Mouse (Mus musculus) MEL (cell line): Measurements from ENCODE around the gene Tmed2. TPM values are rescaled to one million over a fixed set of nuclear protein-coding genes. Genes with fewer than 3 reads are reported as not detected.

Experiments used
- DNase-seq: peaks from one replicate; pipeline ENCODE4 v3.0.0; 2011; ENCODE audit warnings: low read depth, low spot score
- H3K27ac ChIP-seq: 2 replicates; pipeline ENCODE4 v1.5.1; 2012; ENCODE audit warnings: low read depth, mild to moderate bottlenecking, control low read depth, low read length, moderate library complexity; ENCODE audit not compliant: control insufficient read depth
- H3K27me3 ChIP-seq, 2 experiments: fragments of 150-350 bp in 1 of 2; sonication (generic) in 1 of 2; 2 replicates each; pipeline ENCODE4 v1.6.1; 2012; ENCODE audit warnings: low read length in 2 of 2, mild to moderate bottlenecking in 2 of 2, improper control_type of control experiment in 1 of 2, moderate library complexity in 1 of 2; ENCODE audit not compliant: insufficient read depth in 2 of 2, control insufficient read depth in 1 of 2
- H3K36me3 ChIP-seq, 2 experiments: 2 replicates each; pipeline ENCODE4 v1.6.1; 2012 to 2014; ENCODE audit warnings: low read length in 2 of 2, improper control_type of control experiment in 1 of 2, inconsistent platforms in 1 of 2, mild to moderate bottlenecking in 1 of 2; ENCODE audit not compliant: insufficient read depth in 2 of 2, control insufficient read depth in 1 of 2
- H3K4me1 ChIP-seq, 2 experiments: fragments of 150-350 bp in 1 of 2; sonication (generic) in 1 of 2; 2 replicates each; pipeline ENCODE4 v1.6.1; 2012; ENCODE audit warnings: low read length in 2 of 2, improper control_type of control experiment in 1 of 2, mild to moderate bottlenecking in 1 of 2; ENCODE audit not compliant: insufficient read depth in 2 of 2, control insufficient read depth in 1 of 2
- H3K4me3 ChIP-seq, 2 experiments: fragments of 150-350 bp in 1 of 2; sonication (generic) in 1 of 2; 2 replicates each; pipeline ENCODE4 v1.5.1; 2012; ENCODE audit warnings: low read depth in 2 of 2, low read length in 2 of 2, mild to moderate bottlenecking in 2 of 2, moderate library complexity in 2 of 2, control low read depth in 1 of 2, improper control_type of control experiment in 1 of 2; ENCODE audit not compliant: control insufficient read depth in 1 of 2, insufficient read depth in 1 of 2
- H3K79me2 ChIP-seq: 2 replicates; pipeline ENCODE4 v1.6.1; 2012; ENCODE audit warnings: mild to moderate bottlenecking, low read length, moderate library complexity; ENCODE audit not compliant: control insufficient read depth, poor library complexity, insufficient read depth
- H3K9ac ChIP-seq: 2 replicates; pipeline ENCODE4 v1.6.1; 2012; ENCODE audit warnings: low read depth, mild to moderate bottlenecking, control low read depth, low read length, moderate library complexity; ENCODE audit not compliant: control insufficient read depth, poor library complexity, severe bottlenecking
- H3K9me3 ChIP-seq: fragments of 150-350 bp; sonication (generic); replicated peaks from 2 replicates; pipeline ENCODE4 v1.6.1; 2012; ENCODE audit warnings: mild to moderate bottlenecking, low read length, improper control_type of control experiment, moderate library complexity; ENCODE audit not compliant: insufficient read depth
- BHLHE40 ChIP-seq: IDR thresholded peaks from 2 replicates; pipeline ENCODE4 v1.6.1; 2012; ENCODE audit warnings: low read depth, mild to moderate bottlenecking, inconsistent platforms, low read length, improper control_type of control experiment, borderline replicate concordance
- CHD2 ChIP-seq: IDR thresholded peaks from 2 replicates; pipeline ENCODE4 v1.6.1; 2011; ENCODE audit warnings: low read length, improper control_type of control experiment
- CTCF ChIP-seq, 3 experiments: IDR thresholded peaks in 2 of 3; conservative IDR thresholded peaks in 1 of 3; 2 replicates each; pipeline ENCODE4 v1.5.1; 2011 to 2012; ENCODE audit warnings: low read length in 3 of 3, low read depth in 2 of 3, mild to moderate bottlenecking in 2 of 3, improper control_type of control experiment in 1 of 3, inconsistent platforms in 1 of 3, mixed read lengths in 1 of 3, moderate library complexity in 1 of 3; ENCODE audit not compliant: control insufficient read depth in 1 of 3, insufficient read depth in 1 of 3, poor library complexity in 1 of 3, severe bottlenecking in 1 of 3
- E2F4 ChIP-seq: IDR thresholded peaks from 2 replicates; pipeline ENCODE4 v1.6.1; 2011; ENCODE audit warnings: low read depth, low read length, improper control_type of control experiment, borderline replicate concordance
- ETS1 ChIP-seq: IDR thresholded peaks from 2 replicates; pipeline ENCODE4 v1.6.1; 2012; ENCODE audit warnings: low read depth, mild to moderate bottlenecking, inconsistent platforms, low read length, improper control_type of control experiment, moderate library complexity
- KAT2A ChIP-seq: conservative IDR thresholded peaks from 2 replicates; pipeline ENCODE4 v1.6.1; 2012; ENCODE audit warnings: low read depth, low read length, improper control_type of control experiment, inconsistent platforms
- MAX ChIP-seq: IDR thresholded peaks from 2 replicates; pipeline ENCODE4 v1.6.1; 2011; ENCODE audit warnings: low read length, improper control_type of control experiment
- MEF2A ChIP-seq: IDR thresholded peaks from 2 replicates; pipeline ENCODE4 v1.6.1; 2014; ENCODE audit warnings: low read depth, mild to moderate bottlenecking, inconsistent platforms, low read length, improper control_type of control experiment; ENCODE audit not compliant: poor library complexity, insufficient replicate concordance, severe bottlenecking; ENCODE audit errors: extremely low read depth
- MXI1 ChIP-seq: IDR thresholded peaks from 2 replicates; pipeline ENCODE4 v1.6.1; 2011; ENCODE audit warnings: mild to moderate bottlenecking, low read depth, low read length, improper control_type of control experiment
- NELFE ChIP-seq: IDR thresholded peaks from 2 replicates; pipeline ENCODE4 v1.6.1; 2011; ENCODE audit warnings: low read depth, low read length, improper control_type of control experiment
- NRF1 ChIP-seq: IDR thresholded peaks from 2 replicates; pipeline ENCODE4 v1.6.1; 2014; ENCODE audit warnings: low read depth, mild to moderate bottlenecking, inconsistent platforms, low read length, improper control_type of control experiment, moderate library complexity; ENCODE audit not compliant: poor library complexity, insufficient read depth, severe bottlenecking
- POLR2A ChIP-seq, 2 experiments: IDR thresholded peaks; 2 replicates each; pipeline ENCODE4 v1.6.1; 2011 to 2012; ENCODE audit warnings: low read length in 2 of 2, mild to moderate bottlenecking in 2 of 2, control low read depth in 1 of 2, improper control_type of control experiment in 1 of 2, low read depth in 1 of 2, moderate library complexity in 1 of 2; ENCODE audit not compliant: control insufficient read depth in 1 of 2, insufficient read depth in 1 of 2, poor library complexity in 1 of 2
- POLR2AphosphoS2 ChIP-seq: IDR thresholded peaks from 2 replicates; pipeline ENCODE4 v1.6.1; 2011; ENCODE audit warnings: low read length, improper control_type of control experiment
- RAD21 ChIP-seq: IDR thresholded peaks from 2 replicates; pipeline ENCODE4 v1.6.1; 2011; ENCODE audit warnings: mild to moderate bottlenecking, low read depth, low read length, improper control_type of control experiment
- RCOR1 ChIP-seq: IDR thresholded peaks from 2 replicates; pipeline ENCODE4 v1.6.1; 2012; ENCODE audit warnings: low read depth, mild to moderate bottlenecking, inconsistent platforms, low read length, improper control_type of control experiment
- TBP ChIP-seq: IDR thresholded peaks from 2 replicates; pipeline ENCODE4 v1.8.0; 2011; ENCODE audit warnings: low read depth, low read length, improper control_type of control experiment
- USF1 ChIP-seq: IDR thresholded peaks from 2 replicates; pipeline ENCODE4 v1.6.1; 2014; ENCODE audit warnings: low read depth, mild to moderate bottlenecking, inconsistent platforms, low read length, improper control_type of control experiment, moderate library complexity
- ZMIZ1 ChIP-seq: IDR thresholded peaks from 2 replicates; pipeline ENCODE4 v1.6.1; 2012; ENCODE audit warnings: low read depth, mild to moderate bottlenecking, inconsistent platforms, low read length, improper control_type of control experiment, moderate library complexity
- ZNF384 ChIP-seq: IDR thresholded peaks from 2 replicates; pipeline ENCODE4 v1.6.1; 2012; ENCODE audit warnings: low read depth, mild to moderate bottlenecking, inconsistent platforms, low read length, improper control_type of control experiment
- polyA plus RNA-seq, 2 experiments: library from polyadenylated mRNA; stranded (reverse) in 1 of 2; unstranded in 1 of 2; fragments of >175 nt in 1 of 2; fragments of >200 nt in 1 of 2; gene quantifications; 2 replicates each; pipeline versions ENCODE4 v1.2.1 to v1.2.4; 2012; ENCODE audit warnings: low replicate concordance in 2 of 2, low read depth in 1 of 2; ENCODE audit not compliant: insufficient read length in 2 of 2, insufficient read depth in 1 of 2, missing spikeins in 1 of 2
- total RNA-seq: library from RNA; depleted of rRNA; stranded (reverse); fragments of 300-350 nt; gene quantifications from 2 replicates; pipeline ENCODE4 v1.2.3, GENCODE M21; 2012

Tmed2 gene
- total and polyA plus RNA-seq, 3 experiments = 245 to 252 TPM; not detected in 1

DNA sequence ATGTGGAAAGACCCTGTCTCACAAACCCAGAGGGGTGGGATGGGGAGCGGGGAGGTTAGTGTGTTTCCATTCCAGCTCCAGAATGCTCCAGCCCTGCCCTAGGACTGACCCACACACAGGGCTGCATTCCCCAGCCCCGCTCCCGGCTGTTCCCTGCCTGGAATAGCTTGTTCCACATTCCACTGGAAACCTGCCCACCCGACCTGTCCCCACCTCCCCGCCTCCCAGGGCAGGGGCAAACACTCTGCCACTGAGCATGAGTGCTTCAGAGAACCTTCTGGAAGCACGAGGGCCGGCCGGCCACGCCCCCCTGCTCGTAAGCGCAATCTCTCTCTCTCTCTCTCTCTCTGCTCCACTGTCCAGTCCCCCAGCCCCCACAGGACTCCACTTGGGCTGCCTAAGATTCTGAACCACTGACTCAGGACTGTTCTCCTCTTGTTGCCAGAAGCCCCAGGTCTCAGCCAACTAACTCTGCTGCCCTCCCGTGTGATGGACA, 30.7 kb upstream of the Tmed2 start:
- TF ChIP-seq ETS1 (no peak), NRF1 (no peak), POLR2AphosphoS2 (no peak), RCOR1 (no peak), CTCF (IDR thresholded peaks at IDR 0.05 in 2 of 3, conservative IDR thresholded peaks at IDR 0.05 in 1 of 3; ENCODE audit: control insufficient read depth in 1 of 3, insufficient read depth in 1 of 3, low read depth in 2 of 3, low read length in 3 of 3, poor library complexity in 1 of 3, severe bottlenecking in 1 of 3) (no peak), MEF2A (no peak), USF1 (no peak), MAX (no peak), ZMIZ1 (no peak), TBP (no peak), RAD21 (no peak), ZNF384 (no peak), NELFE (no peak), POLR2A (IDR thresholded peaks at IDR 0.05; ENCODE audit: control insufficient read depth in 1 of 2, insufficient read depth in 1 of 2, low read depth in 1 of 2, low read length in 2 of 2, poor library complexity in 1 of 2) (no peak), MXI1 (no peak)
- Histone ChIP-seq H3K4me1 (no peaks in the 10 kb centered on the region), H3K4me3 (no peak overlapping the region), H3K27me3 (no peaks in the 10 kb centered on the region), H3K9me3 (no peaks in the 10 kb centered on the region), H3K79me2 (no peaks in the 10 kb centered on the region), H3K27ac (no peak overlapping the region), H3K9ac (no peak overlapping the region), H3K36me3 (no peaks in the 10 kb centered on the region)
- DNase-seq = no peak

DNA sequence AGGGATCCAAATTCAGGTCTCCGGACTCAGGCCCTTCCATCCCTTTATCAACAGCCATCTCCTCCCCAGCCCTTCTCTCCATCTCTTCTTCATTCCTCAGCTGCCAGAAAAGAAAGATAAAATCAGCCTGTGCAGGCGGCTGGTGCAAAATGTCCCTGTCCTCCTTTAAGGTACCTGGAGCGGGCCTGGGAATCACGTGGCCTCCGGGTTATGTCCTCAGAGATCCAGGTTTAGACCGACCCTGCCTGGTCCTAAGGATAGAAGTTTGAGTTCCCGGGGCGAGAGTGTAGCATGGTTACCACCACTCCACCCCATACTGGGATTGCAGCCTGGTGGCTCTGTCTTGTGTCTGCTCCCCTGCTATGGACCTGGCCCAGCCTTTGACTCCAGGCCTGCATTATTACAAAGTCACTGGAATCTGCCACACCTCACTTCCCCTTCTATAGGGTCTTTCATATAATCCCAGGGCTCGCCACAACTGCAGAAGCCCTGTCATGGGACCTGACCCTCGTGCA, 29.9 kb upstream of the Tmed2 start:
- Histone ChIP-seq H3K27me3 (no peaks in the 10 kb centered on the region), H3K36me3 (no peaks in the 10 kb centered on the region), H3K4me3 (no peak overlapping the region), H3K4me1 (no peaks in the 10 kb centered on the region), H3K79me2 (no peaks in the 10 kb centered on the region), H3K9ac (no peak overlapping the region), H3K9me3 (no peaks in the 10 kb centered on the region), H3K27ac (no peak overlapping the region)
- TF ChIP-seq BHLHE40 (no peak), POLR2AphosphoS2 (no peak), NELFE (no peak), RCOR1 (no peak), E2F4 (no peak), ZNF384 (no peak), CHD2 (no peak), KAT2A (no peak)
- no peak for DNase-seq
